Mouse (Mus musculus) spleen, adult 2 months (tissue): ENCODE results near the gene Kdm5b. TPM values are rescaled to one million over a fixed set of nuclear protein-coding genes. Genes with fewer than 3 reads are reported as not detected.
A peak's percentile ranks its signal among the peaks of the same experiment; 100 is the strongest.

Experiments
- DNase-seq, 2 experiments: peaks; one replicate each; pipeline versions ENCODE4 v3.0.0 to v3.0.0-alpha.2; 2012 to 2021; ENCODE audit warnings: low spot score in 2 of 2, low read depth in 1 of 2
- H3K27ac ChIP-seq: fragments of 200-500 bp; 2 replicates; pipeline ENCODE4 v1.5.1; 2012; ENCODE audit warnings: low read length, inconsistent platforms; ENCODE audit not compliant: insufficient read depth
- H3K27me3 ChIP-seq: fragments of 200-500 bp; 2 replicates; pipeline ENCODE4 v1.6.1; 2012; ENCODE audit warnings: mild to moderate bottlenecking, moderate library complexity, low read length, inconsistent platforms; ENCODE audit not compliant: control insufficient read depth, insufficient read depth
- H3K36me3 ChIP-seq: fragments of 200-500 bp; 2 replicates; pipeline ENCODE4 v1.6.1; 2012; ENCODE audit warnings: mild to moderate bottlenecking, low read length, inconsistent platforms; ENCODE audit not compliant: control insufficient read depth, insufficient read depth
- H3K4me1 ChIP-seq: fragments of 200-500 bp; 2 replicates; pipeline ENCODE4 v1.6.1; 2011; ENCODE audit warnings: inconsistent platforms; ENCODE audit not compliant: control insufficient read depth, insufficient read depth, insufficient read length
- H3K4me3 ChIP-seq: fragments of 200-500 bp; 2 replicates; pipeline ENCODE4 v1.5.1; 2011; ENCODE audit warnings: mild to moderate bottlenecking, inconsistent platforms; ENCODE audit not compliant: insufficient read depth, insufficient read length; ENCODE audit errors: extremely low read depth
- CTCF ChIP-seq: fragments of 200-500 bp; IDR thresholded peaks from 2 replicates; pipeline ENCODE4 v1.5.1; 2011; ENCODE audit warnings: mild to moderate bottlenecking, inconsistent platforms; ENCODE audit not compliant: insufficient read depth, insufficient read length, insufficient replicate concordance; ENCODE audit errors: extremely low read depth
- POLR2A ChIP-seq: fragments of 200-500 bp; IDR thresholded peaks from 2 replicates; pipeline ENCODE4 v1.6.1; 2011; ENCODE audit warnings: low read depth, low read length, inconsistent platforms
- WGBS: fragments of 180-500 bp; shearing (Covaris S2); methylation state at CpG from one replicate; pipeline ENCODE4 v1.1.7; 2018; 5-methylcytosine and 5-hydroxymethylcytosine counted together
- polyA plus RNA-seq: library from polyadenylated mRNA; depleted of rRNA; stranded (reverse); fragments of >200 nt; gene quantifications from 2 replicates; pipeline ENCODE4 v1.2.3, GENCODE M21; 2012

Gene Kdm5b
- polyA plus RNA-seq, 1 experiment = 4.8 TPM

- TF ChIP-seq POLR2A = no peak
- no peak for TF ChIP-seq CTCF
- peaks cover 49% of the 10 kb centered on the region for H3K36me3 ChIP-seq
- H3K4me1 ChIP-seq = no peaks in the 10 kb centered on the region
- no peak for DNase-seq
- H3K27me3 ChIP-seq = no peaks in the 10 kb centered on the region
- WGBS = 93% methylated on average over 4 of the region's 4 CpGs
- H3K4me3 ChIP-seq = no peak overlapping the region
- no peak overlapping the region for H3K27ac ChIP-seq
Observed at GRCm38 (mm10) chr1:134625325-134625724, 65.4 kb downstream of the Kdm5b start.

GRCm38 (mm10) chr1:134629455-134629854, 69.5 kb downstream of the Kdm5b start:
- Histone ChIP-seq H3K4me3 (no peak overlapping the region), H3K36me3 (peaks cover 49% of the 10 kb centered on the region), H3K27ac (no peak overlapping the region), H3K27me3 (no peaks in the 10 kb centered on the region), H3K4me1 (no peaks in the 10 kb centered on the region)
- TF ChIP-seq POLR2A (no peak), CTCF (no peak)
- 90% methylated on average over 10 of the region's 10 CpGs for WGBS
- DNase-seq = no peak

GRCm38 (mm10) chr1:134634296-134634695, 74.3 kb downstream of the Kdm5b start:
- TF ChIP-seq POLR2A (no peak), CTCF (no peak)
- H3K27me3 ChIP-seq = no peaks in the 10 kb centered on the region
- no peak overlapping the region for H3K27ac ChIP-seq
- no peaks in the 10 kb centered on the region for H3K4me1 ChIP-seq
- no peak overlapping the region for H3K4me3 ChIP-seq
- WGBS = 85% methylated on average over 7 of the region's 7 CpGs
- DNase-seq = no peak
- H3K36me3 ChIP-seq = peaks cover 24% of the 10 kb centered on the region

- H3K27me3 ChIP-seq = no peaks in the 10 kb centered on the region
- H3K4me3 ChIP-seq = no peak overlapping the region
- TF ChIP-seq CTCF (no peak), POLR2A (no peak)
- H3K27ac ChIP-seq = no peak overlapping the region
- peaks cover 10% of the 10 kb centered on the region for H3K36me3 ChIP-seq
- no peak for DNase-seq
- H3K4me1 ChIP-seq = no peaks in the 10 kb centered on the region
- WGBS = 77% methylated on average over 3 of the region's 3 CpGs
Observed at GRCm38 (mm10) chr1:134636245-134636644, 76.3 kb downstream of the Kdm5b start.

GRCm38 (mm10) chr1:134636684-134637083, 76.7 kb downstream of the Kdm5b start:
- TF ChIP-seq CTCF (no peak), POLR2A (no peak)
- WGBS = 13% methylated on average over 3 of the region's 3 CpGs
- DNase-seq = peak in 1 of 2 experiments; percentile 15

GRCm38 (mm10) chr1:134638041-134638440, 78.1 kb downstream of the Kdm5b start:
- no peak for DNase-seq
- Histone ChIP-seq H3K27ac (no peak overlapping the region), H3K36me3 (no peaks in the 10 kb centered on the region; the same call in 1 of the 2 replicates), H3K4me3 (no peak overlapping the region), H3K4me1 (no peaks in the 10 kb centered on the region), H3K27me3 (peaks cover 2% of the 10 kb centered on the region; the same call in 1 of the 2 replicates)
- TF ChIP-seq CTCF (no peak), POLR2A (no peak)
- 32% methylated on average over 3 of the region's 3 CpGs for WGBS

More at GRCm38 (mm10) chr1:134636684-134637083, 76.7 kb downstream of the Kdm5b start:
- H3K27ac ChIP-seq = no peak overlapping the region
- H3K4me3 ChIP-seq = no peak overlapping the region
- H3K27me3 ChIP-seq = no peaks in the 10 kb centered on the region
- no peaks in the 10 kb centered on the region for H3K4me1 ChIP-seq
- H3K36me3 ChIP-seq = peaks cover 6% of the 10 kb centered on the region

GRCm38 (mm10) chr1:134638522-134638921, 78.6 kb downstream of the Kdm5b start:
- no peak for TF ChIP-seq CTCF
- no peak for TF ChIP-seq POLR2A
- no peak for DNase-seq
- Histone ChIP-seq H3K4me3 (no peak overlapping the region), H3K27me3 (peaks cover 3% of the 10 kb centered on the region; the same call in 1 of the 2 replicates), H3K4me1 (no peaks in the 10 kb centered on the region), H3K27ac (no peak overlapping the region), H3K36me3 (no peaks in the 10 kb centered on the region)
- 26% methylated on average over 7 of the region's 7 CpGs for WGBS

GRCm38 (mm10) chr1:134639460-134639859, 79.5 kb downstream of the Kdm5b start:
- Histone ChIP-seq H3K27ac (no peak overlapping the region), H3K4me1 (no peaks in the 10 kb centered on the region), H3K27me3 (peaks cover 6% of the 10 kb centered on the region; the same call in 1 of the 2 replicates), H3K4me3 (no peak overlapping the region), H3K36me3 (no peaks in the 10 kb centered on the region)
- TF ChIP-seq CTCF (no peak), POLR2A (no peak)
- WGBS = 58% methylated on average over 6 of the region's 6 CpGs
- DNase-seq = no peak
